Comparison of ENCODE assay signal across 8 mouse cellular contexts in the genomic region with DNA sequence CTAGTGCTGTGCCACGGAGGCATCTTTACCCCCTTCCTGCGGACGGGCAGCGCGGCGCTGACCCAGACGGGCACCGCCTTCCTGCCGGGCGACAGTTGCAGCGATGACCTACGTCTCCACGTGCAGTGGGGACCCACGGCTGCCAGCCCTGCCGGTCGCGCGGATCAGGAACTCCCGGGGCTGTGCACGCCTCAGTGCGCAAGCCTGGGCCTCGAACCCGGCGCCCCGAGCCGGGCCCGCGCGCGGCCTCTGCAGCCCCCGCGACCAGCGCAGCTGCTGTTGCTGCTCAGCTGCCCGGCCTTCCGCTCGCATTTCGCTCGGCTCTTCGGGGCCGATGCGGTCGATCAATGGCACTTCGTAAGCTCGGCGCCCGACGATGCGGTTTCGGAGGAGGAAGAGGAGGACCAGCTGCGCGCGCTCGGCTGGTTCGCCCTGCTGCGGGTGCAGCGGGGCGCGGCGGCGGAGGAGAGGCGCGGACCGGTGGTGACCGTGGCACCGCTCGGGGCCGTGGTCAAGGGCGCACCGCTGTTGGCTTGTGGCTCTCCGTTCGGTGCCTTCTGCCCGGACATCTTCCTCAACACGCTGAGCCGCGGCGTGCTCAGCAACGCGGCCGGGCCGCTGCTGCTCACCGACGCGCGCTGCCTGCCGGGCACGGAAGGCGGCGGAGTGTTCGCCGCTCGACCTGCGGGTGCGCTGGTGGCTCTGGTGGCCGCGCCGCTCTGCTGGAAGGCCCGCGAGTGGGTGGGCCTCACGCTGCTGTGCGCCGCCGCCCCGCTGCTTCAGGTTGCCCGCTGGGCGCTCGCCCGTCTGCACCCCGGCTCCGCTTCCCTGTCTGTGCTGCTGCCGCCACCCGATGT. TPM values are rescaled to one million over a fixed set of nuclear protein-coding genes. Genes with fewer than 3 reads are reported as not detected.
DNase-seq lines count a peak whose midpoint lies in the region; ATAC-seq and TF ChIP-seq lines count a peak whose summit lies in the region.

No protein-coding gene starts in this region.

- no peak for TF ChIP-seq CTCF in E14TG2a.4 (conservative IDR thresholded peaks at IDR 0.05; ENCODE audit: low read length)

- no peaks in the 10 kb centered on the region for H3K9me3 ChIP-seq in heart, embryonic 12.5 days (replicated peaks)
- H3K9me3 ChIP-seq in E14TG2a.4 (ENCODE audit: low read length): no peaks in the 10 kb centered on the region
- H3K9me3 ChIP-seq in embryonic facial prominence, embryonic 10.5 days: no peaks in the 10 kb centered on the region
- no peaks in the 10 kb centered on the region for H3K9me3 ChIP-seq in stomach, embryonic 15.5 days

- H3K4me3 ChIP-seq in heart, embryonic 12.5 days: peak overlapping the region; percentile 97
- H3K4me3 ChIP-seq in E14TG2a.4 (replicated peaks; ENCODE audit: low read length): peak overlapping the region; percentile 98
- peak overlapping the region; percentile 99 for H3K4me3 ChIP-seq in embryonic facial prominence, embryonic 10.5 days
- H3K4me3 ChIP-seq in stomach, embryonic 15.5 days (replicated peaks): peak overlapping the region; percentile 71

- no peaks in the 10 kb centered on the region for H3K27me3 ChIP-seq in heart, embryonic 12.5 days (replicated peaks)
- H3K27me3 ChIP-seq in E14TG2a.4 (ENCODE audit: insufficient read depth, low read length): peaks cover 6% of the 10 kb centered on the region
- no peaks in the 10 kb centered on the region for H3K27me3 ChIP-seq in embryonic facial prominence, embryonic 10.5 days (replicated peaks; ENCODE audit: low read depth, poor library complexity, severe bottlenecking)
- H3K27me3 ChIP-seq in stomach, embryonic 15.5 days (replicated peaks): no peaks in the 10 kb centered on the region

- no peak for ATAC-seq in heart, embryonic 12.5 days (ENCODE audit: insufficient number of reproducible peaks, low FRiP score)
- peak; percentile 28 for ATAC-seq in megakaryocyte, adult 5-6 weeks (ENCODE audit: poor library complexity, severe bottlenecking)
- peak; percentile 19; the same call in 1 of the 2 replicates for ATAC-seq in stomach, embryonic 15.5 days (ENCODE audit: insufficient read depth, low FRiP score, low read depth)

- intact Hi-C loops in heart, postnatal 10 days (cut with DNase I): loop anchor here (2.0 kb wide), 1 partner anchor 19 kb away; a partner anchor contains a TSS

- H3K4me1 ChIP-seq in heart, embryonic 12.5 days (replicated peaks): peaks cover 21% of the 10 kb centered on the region
- H3K4me1 ChIP-seq in E14TG2a.4 (replicated peaks; ENCODE audit: low read depth, low read length): peaks cover 34% of the 10 kb centered on the region
- peaks cover 24% of the 10 kb centered on the region for H3K4me1 ChIP-seq in embryonic facial prominence, embryonic 10.5 days
- peaks cover 16% of the 10 kb centered on the region for H3K4me1 ChIP-seq in stomach, embryonic 15.5 days

- H3K36me3 ChIP-seq in heart, embryonic 12.5 days: peaks cover 52% of the 10 kb centered on the region
- peaks cover 58% of the 10 kb centered on the region for H3K36me3 ChIP-seq in E14TG2a.4 (ENCODE audit: insufficient read depth, low read length)
- H3K36me3 ChIP-seq in embryonic facial prominence, embryonic 10.5 days (replicated peaks): peaks cover 56% of the 10 kb centered on the region
- H3K36me3 ChIP-seq in stomach, embryonic 15.5 days: peaks cover 20% of the 10 kb centered on the region

- H3K9ac ChIP-seq in heart, embryonic 12.5 days: peak overlapping the region; percentile 94
- H3K9ac ChIP-seq in stomach, embryonic 15.5 days: peak overlapping the region; percentile 71

- DNase-seq in heart, postnatal 10 days: no peak
- DNase-seq in embryonic facial prominence, embryonic 10.5 days (ENCODE audit: low spot score): peak; percentile 47
- peak; percentile 69 for DNase-seq in induced T-regulatory cell, adult 2 months (ENCODE audit: low read depth)
- DNase-seq in frontal cortex, postnatal 36 days (ENCODE audit: low spot score in 2 of 2): no peak

- no peak overlapping the region for H3K27ac ChIP-seq in heart, embryonic 12.5 days (ENCODE audit: poor library complexity, severe bottlenecking)
- peak overlapping the region; percentile 75 for H3K27ac ChIP-seq in embryonic facial prominence, embryonic 10.5 days (replicated peaks)
- H3K27ac ChIP-seq in stomach, embryonic 15.5 days: peak overlapping the region; percentile 13; the same call in 1 of the 2 replicates

- under 1% methylated on average over 110 of the region's 111 CpGs for WGBS in heart, embryonic 12.5 days
- under 1% methylated on average over 111 of the region's 111 CpGs for WGBS in embryonic facial prominence, embryonic 10.5 days
- under 1% methylated on average over 105 of the region's 111 CpGs for WGBS in stomach, embryonic 15.5 days

- H3K4me2 ChIP-seq in heart, embryonic 12.5 days: peak overlapping the region; percentile 100
- H3K4me2 ChIP-seq in stomach, embryonic 15.5 days: peak overlapping the region; percentile 99

RNA-seq across cellular contexts. Expression of a gene that starts 0.6 kb away (rescaled TPM):
- polyA plus RNA-seq in heart, embryonic 12.5 days (2016; fragmentation: Nextera tagmentation; extraction: Ambion mirVana): 31.0 and 32.1 TPM in 2 replicates
- total RNA-seq in heart, postnatal 10 days (2021): 10 to 100 TPM; 25.9 to 26.6 TPM
- 29.4 and 31.2 TPM in 2 replicates for polyA plus RNA-seq in embryonic facial prominence, embryonic 10.5 days (2016; fragmentation: Nextera tagmentation; extraction: Ambion mirVana)
- total RNA-seq in megakaryocyte, adult 5-6 weeks (2015): 11.4 and 12.9 TPM in 2 replicates
- 8.2 and 13.1 TPM in 2 replicates for total RNA-seq in megakaryocyte, adult 5-6 weeks (2017)
- polyA plus RNA-seq in stomach, embryonic 15.5 days (2015; fragmentation: Nextera tagmentation; extraction: Ambion mirVana): 34.6 and 37.9 TPM in 2 replicates

RNA-seq across cellular contexts. Expression of a gene that starts 15.8 kb away (rescaled TPM):
- polyA plus RNA-seq in heart, embryonic 12.5 days (2016; fragmentation: Nextera tagmentation; extraction: Ambion mirVana): 172 and 179 TPM in 2 replicates
- total RNA-seq in heart, postnatal 10 days (2021): 100 to 1,000 TPM; 144 to 158 TPM
- polyA plus RNA-seq in embryonic facial prominence, embryonic 10.5 days (2016; fragmentation: Nextera tagmentation; extraction: Ambion mirVana): 217 and 224 TPM in 2 replicates
- 71.2 and 73.2 TPM in 2 replicates for total RNA-seq in megakaryocyte, adult 5-6 weeks (2015)
- 74.8 and 86.9 TPM in 2 replicates for total RNA-seq in megakaryocyte, adult 5-6 weeks (2017)
- 215 and 221 TPM in 2 replicates for polyA plus RNA-seq in stomach, embryonic 15.5 days (2015; fragmentation: Nextera tagmentation; extraction: Ambion mirVana)

RNA-seq across cellular contexts. Expression of a gene that starts 19.1 kb away (rescaled TPM):
- polyA plus RNA-seq in heart, embryonic 12.5 days (2016; fragmentation: Nextera tagmentation; extraction: Ambion mirVana): 20.8 and 22.7 TPM in 2 replicates
- total RNA-seq in heart, postnatal 10 days (2021): 10 to 100 TPM; 36.0 to 52.5 TPM
- polyA plus RNA-seq in embryonic facial prominence, embryonic 10.5 days (2016; fragmentation: Nextera tagmentation; extraction: Ambion mirVana): 8.2 and 11.8 TPM in 2 replicates
- total RNA-seq in megakaryocyte, adult 5-6 weeks (2015): 3.9 and 5.9 TPM in 2 replicates
- 15.7 and 19.1 TPM in 2 replicates for total RNA-seq in megakaryocyte, adult 5-6 weeks (2017)
- polyA plus RNA-seq in stomach, embryonic 15.5 days (2015; fragmentation: Nextera tagmentation; extraction: Ambion mirVana): 14.8 and 17.1 TPM in 2 replicates

RNA-seq across cellular contexts. Expression of a gene that starts 47.6 kb away (rescaled TPM):
- polyA plus RNA-seq in heart, embryonic 12.5 days (2016; fragmentation: Nextera tagmentation; extraction: Ambion mirVana): 130 and 132 TPM in 2 replicates
- total RNA-seq in heart, postnatal 10 days (2021): 10 to 100 TPM; 45.1 to 52.5 TPM
- 345 and 369 TPM in 2 replicates for polyA plus RNA-seq in embryonic facial prominence, embryonic 10.5 days (2016; fragmentation: Nextera tagmentation; extraction: Ambion mirVana)
- 14.1 and 27.8 TPM in 2 replicates for total RNA-seq in megakaryocyte, adult 5-6 weeks (2015)
- 30.9 and 31.3 TPM in 2 replicates for total RNA-seq in megakaryocyte, adult 5-6 weeks (2017)
- 181 and 191 TPM in 2 replicates for polyA plus RNA-seq in stomach, embryonic 15.5 days (2015; fragmentation: Nextera tagmentation; extraction: Ambion mirVana)

Comparison
In these comparisons a context has a peak if more than half of its experiments do, and no peak if none do; other contexts are left out.
1. DNase-seq: peak in embryonic facial prominence, embryonic 10.5 days (single experiment) and induced T-regulatory cell, adult 2 months (single experiment); none in heart, postnatal 10 days (0 of 2) and frontal cortex, postnatal 36 days (0 of 2).
2. Peak in every context shown above with its lines, with median percentiles within 50 percentile points of each other: H3K4me3 ChIP-seq.